In genomic region chr10:60347768-60348610, GRCm38 (mm10) we compare ENCODE assay signal across 9 mouse cellular contexts. TPM values are rescaled to one million over a fixed set of nuclear protein-coding genes. Genes with fewer than 3 reads are reported as not detected.
DNase-seq lines count a peak whose midpoint lies in the region; ATAC-seq and TF ChIP-seq lines count a peak whose summit lies in the region.
"Had no signal": no experiment of that assay in that cellular context is flagged by ENCODE, and none has a peak within 500 bp of the region (broad histone marks: within the 10 kb centered on the region; RNA-seq: fewer than 3 reads in every experiment).

No protein-coding gene starts in this region.

- 0 out of 2 replicates have a peak overlapping the region, but pooled peaks have one; percentile 1 for H3K9ac ChIP-seq in kidney, embryonic 14.5 days (ENCODE audit: low read depth, low read length)
- H3K9ac ChIP-seq in liver, embryonic 12.5 days = peak overlapping the region; percentile 80

- DNase-seq in kidney, postnatal 4 days = no peak
- DNase-seq in G1E (ENCODE audit: low spot score) = no peak
- peak; percentile 45 for DNase-seq in c-Kit-negative CD71-positive TER-119-positive erythroid progenitor cells, embryonic 14.5 days (ENCODE audit: low read depth, low spot score)
- no peak for DNase-seq in gastrocnemius, adult 8-10 months (ENCODE audit: low spot score in 2 of 2)
- DNase-seq in Muller cell, postnatal 12 days (ENCODE audit: inconsistent ontology term) = no peak
- no peak for DNase-seq in left cerebral cortex, adult 9 months (ENCODE audit: low spot score in 2 of 2)

- H3K9me3 ChIP-seq in kidney, embryonic 14.5 days (ENCODE audit: control insufficient read depth, low read length) = no peaks in the 10 kb centered on the region
- no peaks in the 10 kb centered on the region for H3K9me3 ChIP-seq in G1E (replicated peaks)
- no peaks in the 10 kb centered on the region for H3K9me3 ChIP-seq in liver, embryonic 12.5 days (replicated peaks)

- H3K4me3 ChIP-seq in kidney, embryonic 14.5 days (ENCODE audit: low read length) = peak overlapping the region; percentile 39; the same call in 1 of the 2 replicates
- no peak overlapping the region for H3K4me3 ChIP-seq in G1E (ENCODE audit: low read depth, low read length)
- H3K4me3 ChIP-seq in liver, embryonic 12.5 days = peak overlapping the region; percentile 69

- 52% methylated on average over 9 of the region's 9 CpGs for WGBS in kidney, embryonic 14.5 days
- 16% methylated on average over 9 of the region's 9 CpGs for WGBS in liver, embryonic 12.5 days (ENCODE audit: insufficient replicate concordance)

- H3K4me1 ChIP-seq in kidney, embryonic 14.5 days (ENCODE audit: control insufficient read depth, insufficient read depth, low read length) = peaks cover 30% of the 10 kb centered on the region
- H3K4me1 ChIP-seq in G1E (ENCODE audit: insufficient read depth, low read depth, low read length) = peaks cover 19% of the 10 kb centered on the region
- peaks cover 76% of the 10 kb centered on the region for H3K4me1 ChIP-seq in liver, embryonic 12.5 days

- no peak overlapping the region; the same call in 1 of the 2 replicates for H3K27ac ChIP-seq in kidney, embryonic 14.5 days (ENCODE audit: low read depth, low read length)
- peak overlapping the region; percentile 86 for H3K27ac ChIP-seq in liver, embryonic 12.5 days

- no peak for TF ChIP-seq CTCF in G1E (IDR thresholded peaks at IDR 0.05; ENCODE audit: low read depth, low read length)

- H3K36me3 ChIP-seq in kidney, embryonic 14.5 days (ENCODE audit: control insufficient read depth, insufficient read depth, low read length) = no peaks in the 10 kb centered on the region
- H3K36me3 ChIP-seq in G1E (replicated peaks) = no peaks in the 10 kb centered on the region
- H3K36me3 ChIP-seq in liver, embryonic 12.5 days = no peaks in the 10 kb centered on the region

- H3K27me3 ChIP-seq in kidney, embryonic 14.5 days (ENCODE audit: control insufficient read depth, insufficient read depth, low read length) = no peaks in the 10 kb centered on the region
- no peaks in the 10 kb centered on the region for H3K27me3 ChIP-seq in G1E (ENCODE audit: insufficient read depth, low read length)
- no peaks in the 10 kb centered on the region for H3K27me3 ChIP-seq in liver, embryonic 12.5 days (replicated peaks)

- H3K4me2 ChIP-seq in kidney, embryonic 14.5 days (replicated peaks; ENCODE audit: low read depth, low read length) = peak overlapping the region; percentile 55
- peak overlapping the region; percentile 90 for H3K4me2 ChIP-seq in liver, embryonic 12.5 days

- no peak for ATAC-seq in kidney, embryonic 14.5 days (ENCODE audit: low FRiP score, low TSS enrichment)
- peak; percentile 22; the same call in 1 of the 2 replicates for ATAC-seq in G1E (ENCODE audit: extremely low read depth, insufficient number of reproducible peaks, low FRiP score, poor library complexity, severe bottlenecking)
- peak; percentile 66 for ATAC-seq in liver, embryonic 12.5 days

RNA-seq across cellular contexts. Expression of gene Vsir, which starts 1.3 kb away (rescaled TPM):
- 2.2 and 4.6 TPM in 2 replicates for polyA plus RNA-seq in kidney, embryonic 14.5 days (2014; fragmentation: Nextera tagmentation; extraction: Ambion mirVana)
- 3.9 TPM in 1 of 2 replicates, not detected in the other for total RNA-seq in G1E (2014; fragmentation: Nextera tagmentation)
- total RNA-seq in G1E (2017) = 0.11 and 0.12 TPM in 2 replicates
- polyA plus RNA-seq in G1E (2012) = 0.02 and 0.21 TPM in 2 replicates
- 3.5 and 3.9 TPM in 2 replicates for polyA plus RNA-seq in liver, embryonic 12.5 days (2016; fragmentation: Nextera tagmentation; extraction: Ambion mirVana)
- total RNA-seq in gastrocnemius, adult 8-10 months (2022) = 1 to 10 TPM; 2.3 to 5.2 (median 3.8) TPM

RNA-seq across cellular contexts. Expression of gene Gm17455, which starts 51.5 kb away (rescaled TPM):
- 0.70 and 1.0 TPM in 2 replicates for polyA plus RNA-seq in kidney, embryonic 14.5 days (2014; fragmentation: Nextera tagmentation; extraction: Ambion mirVana)
- not detected in 2 replicates for total RNA-seq in G1E (2014; fragmentation: Nextera tagmentation)
- not detected in 2 replicates for total RNA-seq in G1E (2017)
- not detected in 2 replicates for polyA plus RNA-seq in G1E (2012)
- polyA plus RNA-seq in liver, embryonic 12.5 days (2016; fragmentation: Nextera tagmentation; extraction: Ambion mirVana) = 0.57 TPM in 1 of 2 replicates, not detected in the other
- not detected for total RNA-seq in gastrocnemius, adult 8-10 months (2022)
- total RNA-seq: common myeloid progenitor, adult 5-6 weeks had no signal
